Mouse (Mus musculus) embryonic facial prominence, embryonic 10.5 days (tissue): ENCODE data around the gene Fam181a. TPM values are rescaled to one million over a fixed set of nuclear protein-coding genes. Genes with fewer than 3 reads are reported as not detected.

Source experiments
- DNase-seq: peaks from one replicate; pipeline ENCODE4 v3.0.0-alpha.2; 2017; ENCODE audit warnings: low spot score
- H3K27ac ChIP-seq: fragments of 300-500 bp; sonication (generic); replicated peaks from 2 replicates; pipeline ENCODE4 v1.5.1; 2016; ENCODE audit warnings: mild to moderate bottlenecking
- H3K27me3 ChIP-seq: fragments of 300-500 bp; sonication (generic); replicated peaks from 2 replicates; pipeline ENCODE4 v1.6.1; 2016; ENCODE audit warnings: low read depth, mild to moderate bottlenecking; ENCODE audit not compliant: poor library complexity, severe bottlenecking
- H3K36me3 ChIP-seq: fragments of 300-500 bp; sonication (generic); replicated peaks from 2 replicates; pipeline ENCODE4 v1.6.1; 2016; ENCODE audit warnings: mild to moderate bottlenecking, moderate library complexity
- H3K4me1 ChIP-seq: fragments of 300-500 bp; sonication (generic); 2 replicates; pipeline ENCODE4 v1.6.1; 2016
- H3K4me3 ChIP-seq: fragments of 300-500 bp; sonication (generic); 2 replicates; pipeline ENCODE4 v1.5.1; 2016; ENCODE audit warnings: mild to moderate bottlenecking, moderate library complexity
- H3K9me3 ChIP-seq: fragments of 300-500 bp; sonication (generic); 2 replicates; pipeline ENCODE4 v1.6.1; 2016; ENCODE audit warnings: mild to moderate bottlenecking
- WGBS: fragments of 180-500 bp; shearing (Covaris S2); methylation state at CpG from one replicate; pipeline ENCODE4 v1.1.7; 2016; 5-methylcytosine and 5-hydroxymethylcytosine counted together
- polyA plus RNA-seq: library from polyadenylated mRNA; unstranded; fragments of >200 nt; fragmentation: Nextera tagmentation; extraction: Ambion mirVana; gene quantifications from 2 replicates; pipeline ENCODE4 v1.2.1, GENCODE M21; 2016

Fam181a gene
- polyA plus RNA-seq, 1 experiment from 2014 or later: 3.6 TPM

DNA sequence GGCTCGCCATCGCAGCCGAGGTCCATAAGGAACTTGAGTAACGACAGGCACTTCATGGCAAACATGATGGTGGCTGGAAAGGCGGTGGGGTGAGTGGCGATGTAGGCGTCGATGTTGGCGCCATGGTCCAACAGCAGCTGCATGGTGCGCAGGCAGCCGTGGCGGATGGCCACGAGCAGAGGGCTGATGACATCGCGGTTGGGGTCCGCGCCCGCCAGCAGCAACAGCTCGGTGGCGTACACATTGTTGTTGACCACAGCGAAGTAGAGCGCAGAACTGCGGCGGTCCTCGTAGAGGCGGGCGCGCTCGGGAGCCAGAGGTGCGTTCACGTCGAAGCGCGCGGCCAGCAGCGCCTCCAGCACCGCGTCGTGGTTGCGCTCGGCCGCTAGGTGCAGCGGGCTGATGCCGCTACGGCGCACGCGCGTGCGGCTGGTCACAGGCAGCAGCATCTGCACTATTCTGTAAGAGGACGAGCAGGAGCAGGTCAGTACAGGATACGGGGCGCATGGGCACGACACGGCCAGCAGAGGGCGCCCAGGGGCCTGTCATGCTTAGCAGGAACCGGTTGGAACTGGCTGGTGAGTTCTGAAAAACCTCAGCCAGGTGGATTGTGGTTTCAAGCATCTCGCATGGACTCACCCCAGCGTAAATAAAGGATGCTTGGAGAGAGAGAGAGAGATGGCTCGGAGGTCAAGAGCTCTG lies 14.5 kb downstream of the Fam181a start:
- peak overlapping the region; percentile 53 for H3K4me3 ChIP-seq
- 9% methylated on average over 60 of the region's 60 CpGs for WGBS
- H3K4me1 ChIP-seq: peaks cover 41% of the 10 kb centered on the region
- H3K27me3 ChIP-seq: peaks cover 48% of the 10 kb centered on the region
- H3K9me3 ChIP-seq: no peaks in the 10 kb centered on the region
- H3K27ac ChIP-seq: peak overlapping the region; percentile 73
- no peaks in the 10 kb centered on the region for H3K36me3 ChIP-seq
- peak; percentile 98 for DNase-seq

- H3K4me1 ChIP-seq: peaks cover 42% of the 10 kb centered on the region
- DNase-seq: no peak
- WGBS: 52% methylated on average over 4 of the region's 4 CpGs
- H3K27me3 ChIP-seq: peaks cover 52% of the 10 kb centered on the region
- H3K4me3 ChIP-seq: no peak overlapping the region
- H3K27ac ChIP-seq: no peak overlapping the region
- H3K9me3 ChIP-seq: no peaks in the 10 kb centered on the region
- no peaks in the 10 kb centered on the region for H3K36me3 ChIP-seq
Measured at GRCm38 (mm10) chr12:103326569-103326968, 15.8 kb downstream of the Fam181a start.

GRCm38 (mm10) chr12:103327107-103327506 lies 16.3 kb downstream of the Fam181a start:
- Histone ChIP-seq H3K4me1 (peaks cover 42% of the 10 kb centered on the region), H3K36me3 (no peaks in the 10 kb centered on the region), H3K27me3 (peaks cover 52% of the 10 kb centered on the region), H3K9me3 (no peaks in the 10 kb centered on the region), H3K27ac (no peak overlapping the region), H3K4me3 (no peak overlapping the region)
- no peak for DNase-seq
- 21% methylated on average over 7 of the region's 7 CpGs for WGBS

DNA sequence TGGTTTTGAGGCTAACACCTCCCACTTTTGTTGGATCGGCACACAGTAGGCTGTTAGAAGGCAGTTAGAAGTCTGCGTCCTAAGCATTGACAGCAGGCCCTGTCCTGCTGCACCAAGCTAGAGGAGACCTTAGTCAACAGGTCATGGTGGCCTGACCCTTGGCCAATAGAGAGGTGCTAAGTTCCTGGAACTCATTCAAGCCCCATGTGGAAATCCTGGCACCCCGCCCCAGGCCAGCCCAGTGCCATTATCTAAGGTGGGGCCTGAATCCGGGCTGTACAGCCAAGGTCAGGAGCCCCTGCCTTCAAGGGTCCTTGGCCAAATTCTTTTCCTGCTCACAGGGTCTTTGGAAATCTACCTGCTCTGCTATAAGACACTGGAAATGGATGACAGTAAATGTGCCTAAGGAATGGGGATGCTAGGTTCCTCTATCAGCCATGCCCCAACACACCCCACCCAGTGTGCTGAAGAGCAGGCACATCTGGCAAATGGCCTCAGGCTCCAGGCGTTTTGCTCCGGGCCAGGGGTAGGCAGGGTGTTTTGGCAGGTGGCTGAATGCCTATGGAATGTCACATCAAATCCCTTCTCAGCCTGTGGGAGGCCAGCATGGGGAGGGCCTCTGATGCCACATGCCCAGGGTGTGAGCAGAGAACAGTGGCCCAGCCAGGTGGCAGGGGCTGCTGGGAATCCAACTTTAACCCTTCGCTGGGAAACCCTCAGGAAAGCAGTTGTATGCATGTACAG lies 17.8 kb downstream of the Fam181a start:
- no peak overlapping the region for H3K27ac ChIP-seq
- peak; percentile 29 for DNase-seq
- 65% methylated on average over 7 of the region's 7 CpGs for WGBS
- H3K4me3 ChIP-seq: no peak overlapping the region
- no peaks in the 10 kb centered on the region for H3K36me3 ChIP-seq
- H3K27me3 ChIP-seq: peaks cover 42% of the 10 kb centered on the region
- peaks cover 42% of the 10 kb centered on the region for H3K4me1 ChIP-seq
- no peaks in the 10 kb centered on the region for H3K9me3 ChIP-seq

- Histone ChIP-seq H3K36me3 (no peaks in the 10 kb centered on the region), H3K9me3 (no peaks in the 10 kb centered on the region), H3K27ac (no peak overlapping the region), H3K27me3 (peaks cover 19% of the 10 kb centered on the region; the same call in 1 of the 2 replicates), H3K4me3 (no peak overlapping the region), H3K4me1 (peaks cover 28% of the 10 kb centered on the region)
- WGBS: 75% methylated on average over 4 of the region's 4 CpGs
- DNase-seq: no peak
Measured at GRCm38 (mm10) chr12:103331491-103331890, 20.7 kb downstream of the Fam181a start.

GRCm38 (mm10) chr12:103332879-103333278 lies 22.1 kb downstream of the Fam181a start:
- H3K4me1 ChIP-seq: peaks cover 17% of the 10 kb centered on the region
- 85% methylated on average over 2 of the region's 2 CpGs for WGBS
- no peak for DNase-seq
- peaks cover 19% of the 10 kb centered on the region; the same call in 1 of the 2 replicates for H3K27me3 ChIP-seq
- no peaks in the 10 kb centered on the region for H3K9me3 ChIP-seq
- H3K4me3 ChIP-seq: no peak overlapping the region
- H3K27ac ChIP-seq: no peak overlapping the region
- H3K36me3 ChIP-seq: no peaks in the 10 kb centered on the region

DNA sequence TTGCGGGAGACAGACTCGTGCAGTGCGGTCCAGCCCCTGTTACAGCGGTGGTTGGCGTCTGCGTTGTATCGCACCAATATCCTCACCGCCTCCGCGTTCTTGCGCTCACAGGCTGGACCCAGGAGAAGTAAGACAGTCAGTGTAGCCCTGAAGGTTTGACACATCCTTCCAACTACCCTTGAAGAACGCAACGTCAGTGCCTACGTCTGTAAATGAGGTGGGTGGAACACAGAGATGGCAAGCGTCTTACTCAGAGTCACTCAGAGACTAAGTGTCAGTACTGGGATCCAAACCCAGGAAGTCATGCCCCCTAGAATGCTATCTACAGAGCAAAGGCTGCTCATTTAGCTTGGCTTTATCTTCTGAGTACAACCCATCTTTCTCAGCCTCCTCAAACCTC lies 22.7 kb downstream of the Fam181a start:
- Histone ChIP-seq H3K4me1 (peaks cover 20% of the 10 kb centered on the region), H3K27ac (no peak overlapping the region), H3K4me3 (no peak overlapping the region), H3K36me3 (no peaks in the 10 kb centered on the region), H3K9me3 (no peaks in the 10 kb centered on the region), H3K27me3 (0 out of 2 replicates have a peak, but pooled peaks cover 19% of the 10 kb centered on the region)
- WGBS: 92% methylated on average over 15 of the region's 15 CpGs
- no peak for DNase-seq

DNA sequence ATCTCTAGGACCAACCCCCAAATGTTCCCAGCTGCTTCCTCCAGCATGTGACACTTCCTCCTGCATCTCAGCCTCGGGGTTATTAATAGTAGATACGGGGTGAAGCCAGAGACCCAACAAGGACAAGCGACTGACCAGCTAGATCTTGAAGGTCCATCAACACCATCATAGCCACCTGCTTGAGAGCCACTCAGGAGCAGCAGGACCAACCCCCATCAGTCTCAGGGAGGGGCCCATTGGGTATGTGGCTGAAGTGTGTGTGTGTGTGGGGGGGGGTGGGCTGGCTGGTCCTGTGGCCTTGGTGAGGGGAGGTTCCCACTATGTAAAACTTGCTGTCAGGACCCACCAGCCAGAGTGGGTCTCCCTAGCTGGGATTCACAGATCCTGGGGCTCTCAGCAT lies 26.0 kb downstream of the Fam181a start:
- Histone ChIP-seq H3K9me3 (no peaks in the 10 kb centered on the region), H3K4me3 (no peak overlapping the region), H3K27ac (no peak overlapping the region), H3K36me3 (no peaks in the 10 kb centered on the region), H3K27me3 (no peaks in the 10 kb centered on the region), H3K4me1 (peaks cover 10% of the 10 kb centered on the region)
- 84% methylated on average over 3 of the region's 3 CpGs for WGBS
- no peak for DNase-seq

DNA sequence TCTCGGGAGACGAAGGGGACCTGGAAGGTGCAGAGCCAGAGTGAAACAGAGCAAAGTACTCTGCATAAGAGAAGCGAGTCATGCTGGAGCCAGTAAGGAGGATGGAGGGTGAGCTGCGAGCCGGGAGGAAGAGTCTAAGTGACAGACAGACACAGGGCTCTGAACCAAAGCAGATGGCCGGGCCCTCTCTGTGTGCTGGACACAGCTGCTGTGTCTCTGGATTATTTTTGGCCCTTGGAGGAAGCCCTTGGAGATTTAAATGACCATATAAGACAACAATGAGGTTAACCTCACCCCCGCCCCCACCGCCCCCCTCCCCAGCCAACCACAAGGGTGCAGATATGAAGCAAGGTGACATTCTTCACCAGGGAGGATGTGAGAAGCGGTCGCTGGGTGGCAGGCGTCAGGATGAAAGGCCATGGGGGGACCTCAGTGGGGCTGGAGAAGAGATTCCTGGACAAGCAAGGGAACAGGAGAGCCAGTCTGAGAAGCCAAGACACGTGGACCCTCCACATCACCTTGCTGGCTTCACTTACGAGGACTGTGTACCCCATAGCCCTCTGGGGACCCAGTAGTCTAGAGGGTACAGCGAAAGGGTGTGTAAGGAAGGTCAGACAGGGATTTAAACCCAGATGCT lies 27.5 kb downstream of the Fam181a start:
- WGBS: 79% methylated on average over 14 of the region's 14 CpGs
- Histone ChIP-seq H3K36me3 (no peaks in the 10 kb centered on the region), H3K27ac (no peak overlapping the region), H3K4me1 (peaks cover 10% of the 10 kb centered on the region), H3K27me3 (0 out of 2 replicates have a peak, but pooled peaks cover 2% of the 10 kb centered on the region), H3K4me3 (no peak overlapping the region), H3K9me3 (no peaks in the 10 kb centered on the region)
- no peak for DNase-seq

- DNase-seq: no peak
- no peak overlapping the region for H3K27ac ChIP-seq
- H3K9me3 ChIP-seq: no peaks in the 10 kb centered on the region
- no peak overlapping the region for H3K4me3 ChIP-seq
- peaks cover 12% of the 10 kb centered on the region for H3K4me1 ChIP-seq
- WGBS: 85% methylated on average over 5 of the region's 5 CpGs
- H3K36me3 ChIP-seq: no peaks in the 10 kb centered on the region
- H3K27me3 ChIP-seq: 0 out of 2 replicates have a peak, but pooled peaks cover 4% of the 10 kb centered on the region
Measured at GRCm38 (mm10) chr12:103341212-103341611, 30.4 kb downstream of the Fam181a start.

GRCm38 (mm10) chr12:103343456-103343855 lies 32.7 kb downstream of the Fam181a start:
- WGBS: 71% methylated on average over 8 of the region's 8 CpGs
- Histone ChIP-seq H3K4me1 (peaks cover 13% of the 10 kb centered on the region), H3K9me3 (no peaks in the 10 kb centered on the region), H3K4me3 (no peak overlapping the region), H3K36me3 (no peaks in the 10 kb centered on the region), H3K27me3 (0 out of 2 replicates have a peak, but pooled peaks cover 4% of the 10 kb centered on the region), H3K27ac (no peak overlapping the region)
- DNase-seq: no peak

DNA sequence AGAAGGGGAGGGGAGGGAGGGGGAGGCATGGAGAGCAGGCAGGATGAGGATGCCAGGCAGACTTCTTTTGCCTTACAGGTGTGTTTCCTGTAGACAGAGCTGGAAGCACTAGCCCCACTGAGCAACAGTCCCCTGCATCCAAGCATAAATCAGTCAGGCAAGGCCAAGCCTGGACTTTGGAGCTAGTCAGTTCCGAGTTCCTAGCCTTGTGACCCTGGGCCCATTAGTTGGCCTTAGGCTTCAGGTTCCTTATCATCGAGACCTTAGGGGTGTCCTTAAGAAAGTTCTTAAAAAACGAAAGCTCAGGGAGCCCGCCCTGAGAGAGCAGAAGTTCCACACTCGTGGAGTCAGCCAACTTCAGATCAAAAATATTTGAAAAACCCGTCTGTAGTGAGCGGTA lies 34.2 kb downstream of the Fam181a start:
- H3K9me3 ChIP-seq: no peaks in the 10 kb centered on the region
- 89% methylated on average over 7 of the region's 7 CpGs for WGBS
- no peak overlapping the region for H3K4me3 ChIP-seq
- no peak overlapping the region for H3K27ac ChIP-seq
- H3K4me1 ChIP-seq: peaks cover 11% of the 10 kb centered on the region
- no peak for DNase-seq
- 0 out of 2 replicates have a peak, but pooled peaks cover 8% of the 10 kb centered on the region for H3K27me3 ChIP-seq
- no peaks in the 10 kb centered on the region for H3K36me3 ChIP-seq
